Mouse (Mus musculus): ENCODE measurements around the gene Cdc42ep5.

- no peak for TF ChIP-seq POLR2A (IDR thresholded peaks at IDR 0.05; ENCODE audit: low read depth, low read length)
- TF ChIP-seq CTCF (conservative IDR thresholded peaks at IDR 0.05; ENCODE audit: insufficient read depth, insufficient read length, low read depth, low read length), result no peak
Observed at GRCm38 (mm10) chr7:4150811-4151221, 13.8 kb downstream of the Cdc42ep5 start.

Data from kidney, adult 2 months (tissue).